ENCODE assay signal across 8 mouse cellular contexts in the genomic region with DNA sequence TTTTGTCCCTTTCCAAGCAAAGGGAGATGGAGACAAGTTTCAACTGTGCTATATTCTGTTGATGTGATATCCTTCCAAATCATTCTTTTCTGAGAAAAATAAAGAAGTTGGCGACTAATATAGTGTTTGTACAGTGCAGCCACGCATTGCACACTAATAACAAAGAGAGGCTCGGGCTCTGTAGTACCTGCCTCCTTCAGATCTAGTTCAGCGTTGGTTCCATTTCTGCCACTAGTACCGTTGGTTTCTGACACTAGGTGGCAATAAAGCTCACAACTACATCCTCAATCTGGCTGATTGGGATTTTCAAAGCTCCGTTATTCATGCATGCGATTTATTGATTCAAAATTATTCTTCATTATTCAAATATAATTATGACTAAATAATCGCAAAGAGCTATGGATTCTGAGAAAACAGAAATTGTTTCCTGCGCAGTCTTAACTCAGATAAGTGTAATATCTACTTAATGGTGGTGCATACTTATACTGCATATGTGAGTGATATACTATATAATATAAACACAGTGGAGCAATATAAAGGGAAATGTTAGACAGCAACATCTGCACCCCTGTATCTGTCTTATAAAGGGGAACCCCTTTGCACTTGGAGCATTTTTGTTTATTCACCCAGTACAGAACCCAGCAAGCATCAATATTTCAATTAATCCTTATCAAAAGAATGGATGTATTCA. TPM values are rescaled to one million over a fixed set of nuclear protein-coding genes. Genes with fewer than 3 reads are reported as not detected.
DNase-seq lines count a peak whose midpoint lies in the region; ATAC-seq and TF ChIP-seq lines count a peak whose summit lies in the region.

No protein-coding gene starts in this region.

- H3K9ac ChIP-seq in hindbrain, embryonic 12.5 days = no peak overlapping the region

- no peaks in the 10 kb centered on the region for H3K4me1 ChIP-seq in G1E (ENCODE audit: insufficient read depth, low read depth, low read length)
- H3K4me1 ChIP-seq in hindbrain, embryonic 12.5 days = no peaks in the 10 kb centered on the region

- H3K36me3 ChIP-seq in G1E (replicated peaks) (no peaks in the 10 kb centered on the region), myocyte (ENCODE audit: control insufficient read depth, insufficient read depth) (no peaks in the 10 kb centered on the region)
- H3K36me3 ChIP-seq in hindbrain, embryonic 12.5 days = no peaks in the 10 kb centered on the region

- H3K4me3 ChIP-seq in G1E (ENCODE audit: low read depth, low read length) (no peak overlapping the region), myocyte (no peak overlapping the region)
- H3K4me3 ChIP-seq in hindbrain, embryonic 12.5 days = no peak overlapping the region

- H3ac ChIP-seq in myocyte (ENCODE audit: control insufficient read depth, insufficient read length) = no peak overlapping the region

- TF ChIP-seq CTCF in G1E (IDR thresholded peaks at IDR 0.05; ENCODE audit: low read depth, low read length) = no peak

- H3K27me3 ChIP-seq in G1E (ENCODE audit: insufficient read depth, low read length) (no peaks in the 10 kb centered on the region), myocyte (ENCODE audit: control insufficient read depth, insufficient read depth, insufficient read length) (no peaks in the 10 kb centered on the region)
- H3K27me3 ChIP-seq in hindbrain, embryonic 12.5 days = no peaks in the 10 kb centered on the region

- 35% methylated on average over 9 of the region's 9 CpGs for WGBS in hindbrain, embryonic 12.5 days

- peak; percentile 10 to 84 for DNase-seq in adrenal gland, adult (ENCODE audit: inconsistent age in 2 of 2, low spot score in 1 of 2)
- no peak for DNase-seq in adrenal gland, postnatal 25 days
- no peak for DNase-seq in G1E (ENCODE audit: low spot score)
- DNase-seq in cerebellum, postnatal 36 days = peak; percentile 7 to 50
- DNase-seq in layer of hippocampus, postnatal 14 days (ENCODE audit: low spot score in 2 of 2) = peak; percentile 29 to 62

- no peak overlapping the region for H3K4me2 ChIP-seq in hindbrain, embryonic 12.5 days (replicated peaks)
- peak overlapping the region; percentile 36 for H3K4me2 ChIP-seq in myocyte (ENCODE audit: low read depth)

- H3K79me2 ChIP-seq in myocyte (ENCODE audit: control insufficient read depth, insufficient read depth) = no peaks in the 10 kb centered on the region

- no peaks in the 10 kb centered on the region for H3K9me3 ChIP-seq in G1E (replicated peaks)
- no peaks in the 10 kb centered on the region for H3K9me3 ChIP-seq in hindbrain, embryonic 12.5 days (replicated peaks)

- no peak overlapping the region for H3K27ac ChIP-seq in hindbrain, embryonic 12.5 days

- peak; percentile 68 for ATAC-seq in G1E (ENCODE audit: extremely low read depth, insufficient number of reproducible peaks, low FRiP score, poor library complexity, severe bottlenecking)
- peak; percentile 67; the same call in 1 of the 2 replicates for ATAC-seq in hindbrain, embryonic 12.5 days (ENCODE audit: low FRiP score)
- no peak for ATAC-seq in erythroid progenitor cell, adult 5-6 weeks (replicated peaks; ENCODE audit: low FRiP score, poor library complexity, severe bottlenecking)

- no peak for TF ChIP-seq POLR2A in myocyte (IDR thresholded peaks at IDR 0.05; ENCODE audit: insufficient read length, low read depth)

TF ChIP-seq in myocyte, 11 proteins besides CTCF, POLR2A, EP300 and RAD21:
- TF ChIP-seq TCF3 (IDR thresholded peaks at IDR 0.05; ENCODE audit: insufficient read length, low read depth) = no peak
- no peak for TF ChIP-seq POLR2AphosphoS2 (IDR thresholded peaks at IDR 0.05; ENCODE audit: insufficient read length, low read depth)
- TF ChIP-seq TCF12 (IDR thresholded peaks at IDR 0.05; ENCODE audit: insufficient read depth, poor library complexity, severe bottlenecking) = no peak
- no peak for TF ChIP-seq USF1 (IDR thresholded peaks at IDR 0.05; ENCODE audit: low read depth)
- no peak for TF ChIP-seq MAX (IDR thresholded peaks at IDR 0.05; ENCODE audit: low read depth)
- no peak for TF ChIP-seq MYOD1 (IDR thresholded peaks at IDR 0.05; ENCODE audit: control insufficient read depth in 1 of 3, insufficient read length in 2 of 3, low read depth in 2 of 3)
- TF ChIP-seq CEBPB (IDR thresholded peaks at IDR 0.05; ENCODE audit: insufficient read depth, poor library complexity, severe bottlenecking) = no peak
- no peak for TF ChIP-seq E2F4 (IDR thresholded peaks at IDR 0.05; ENCODE audit: insufficient read depth)
- TF ChIP-seq REST (IDR thresholded peaks at IDR 0.05; ENCODE audit: insufficient read depth, insufficient read length) = no peak
- TF ChIP-seq SRF (IDR thresholded peaks at IDR 0.05; ENCODE audit: control insufficient read depth, insufficient read length, low read depth) = no peak
- TF ChIP-seq MYOG (IDR thresholded peaks at IDR 0.05; ENCODE audit: control insufficient read depth in 1 of 3, insufficient read depth in 1 of 3, insufficient read length in 2 of 3, low read depth in 2 of 3) = no peak

RNA-seq across cellular contexts. Expression of gene Tmx4, which starts 37.5 kb away (rescaled TPM):
- total RNA-seq in adrenal gland, postnatal 25 days (2021) = 30.4 and 40.6 TPM in 2 replicates
- total RNA-seq in G1E (2014; fragmentation: Nextera tagmentation) (28.9 and 32.2 TPM in 2 replicates), G1E (2017) (24.5 and 27.8 TPM in 2 replicates)
- polyA plus RNA-seq in G1E (2012) (1.7 and 4.0 TPM in 2 replicates), myocyte (2012; fragmentation: generic; extraction: Trizol) (9.5 TPM)
- polyA plus RNA-seq in hindbrain, embryonic 12.5 days (2016; fragmentation: Nextera tagmentation; extraction: Ambion mirVana) = 74.0 and 80.3 TPM in 2 replicates
- 100 to 1,000 TPM; 121 to 133 TPM for total RNA-seq in layer of hippocampus, postnatal 14 days (2021)
- 81.1 and 122 TPM in 2 replicates for total RNA-seq in erythroid progenitor cell, adult 5-6 weeks (2015; ENCODE audit: low replicate concordance)
- 131 and 153 TPM in 2 replicates for total RNA-seq in erythroid progenitor cell, adult 5-6 weeks (2017; ENCODE audit: low replicate concordance)

Comparison
In these comparisons a context has a peak if more than half of its experiments do, and no peak if none do; other contexts are left out.
1. DNase-seq: peak in adrenal gland, adult (2 of 2), cerebellum, postnatal 36 days (2 of 2) and layer of hippocampus, postnatal 14 days (2 of 2); none in adrenal gland, postnatal 25 days (single experiment) and G1E (single experiment).